Mouse (Mus musculus) frontal cortex, adult (tissue): ENCODE data around the gene Avpi1.
A peak's percentile ranks its signal among the peaks of the same experiment; 100 is the strongest.

Experiments used
- ATAC-seq: cut with Nextera tagmentation; 2 replicates; pipeline ENCODE4 v1.9.2; 2017; ENCODE audit warnings: mild to moderate bottlenecking, moderate library complexity, mixed read lengths; ENCODE audit not compliant: low TSS enrichment

The Avpi1 gene

GRCm38 (mm10) chr19:42128787-42129508 lies at the start of gene Avpi1:
Avpi1 (minus strand) TSS chr19:42129059.
- peak; percentile 79 for ATAC-seq

DNA sequence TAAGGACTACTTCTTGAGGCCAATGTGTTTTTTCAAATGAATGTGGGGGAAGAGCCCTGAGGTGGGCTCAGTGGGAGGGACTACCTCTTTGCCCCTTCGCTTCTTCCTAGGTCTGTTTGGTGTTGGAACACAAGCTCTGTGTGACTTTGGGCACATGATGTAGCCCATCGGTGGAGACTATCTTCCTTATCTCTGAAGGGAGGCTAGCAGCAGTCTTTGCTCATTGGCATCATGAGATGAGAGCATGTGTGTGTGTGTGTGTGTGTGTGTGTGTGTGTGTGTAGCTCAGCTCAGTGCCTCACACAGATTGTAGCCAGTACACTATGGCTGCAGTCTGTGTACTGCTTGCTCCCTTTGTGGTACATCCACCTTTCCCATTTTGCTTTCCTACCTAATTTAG lies 48.6 kb upstream of the Avpi1 start:
- no peak for ATAC-seq

- ATAC-seq = no peak
Measured at GRCm38 (mm10) chr19:42176841-42177240, 48.0 kb upstream of the Avpi1 start.

- ATAC-seq = peak; percentile 86
Measured at GRCm38 (mm10) chr19:42170025-42170969, 41.4 kb upstream of the Avpi1 start.

DNA sequence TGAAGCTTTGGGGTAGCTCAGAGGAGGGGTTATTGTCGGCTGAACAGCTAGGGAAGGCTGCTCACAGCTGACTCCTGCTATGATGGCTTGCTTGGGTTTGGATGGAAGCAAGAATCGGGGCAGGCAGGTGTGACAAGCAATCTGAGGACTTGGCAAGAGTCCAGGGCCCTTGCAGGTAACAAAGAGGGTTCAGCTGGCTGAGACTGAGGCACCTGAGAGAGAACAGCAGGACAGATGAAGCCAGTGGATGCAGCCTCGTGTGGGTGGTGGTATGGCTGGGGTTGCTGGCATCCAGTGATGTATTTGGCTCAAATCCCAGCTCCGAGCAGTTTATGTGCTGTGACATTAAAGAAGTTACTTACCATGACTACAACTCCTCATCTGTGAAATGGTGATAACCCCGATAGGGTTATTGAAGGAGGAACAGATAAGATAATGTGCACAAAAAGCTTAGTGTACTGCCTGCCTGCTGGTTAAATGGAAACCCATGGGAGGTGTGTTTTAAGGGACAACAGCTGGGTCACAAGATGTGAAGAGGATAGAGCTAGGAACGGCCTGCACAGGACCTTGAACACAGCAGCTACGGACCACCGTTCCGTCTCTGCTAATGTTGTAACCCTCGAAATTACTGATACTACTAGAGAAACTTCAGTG lies 40.6 kb upstream of the Avpi1 start:
- ATAC-seq = no peak

GRCm38 (mm10) chr19:42167489-42167888 lies 38.6 kb upstream of the Avpi1 start:
- ATAC-seq = no peak

GRCm38 (mm10) chr19:42166766-42167165 lies 37.9 kb upstream of the Avpi1 start:
- ATAC-seq = no peak

GRCm38 (mm10) chr19:42166130-42166529 lies 37.3 kb upstream of the Avpi1 start:
- ATAC-seq = peak; percentile 62

DNA sequence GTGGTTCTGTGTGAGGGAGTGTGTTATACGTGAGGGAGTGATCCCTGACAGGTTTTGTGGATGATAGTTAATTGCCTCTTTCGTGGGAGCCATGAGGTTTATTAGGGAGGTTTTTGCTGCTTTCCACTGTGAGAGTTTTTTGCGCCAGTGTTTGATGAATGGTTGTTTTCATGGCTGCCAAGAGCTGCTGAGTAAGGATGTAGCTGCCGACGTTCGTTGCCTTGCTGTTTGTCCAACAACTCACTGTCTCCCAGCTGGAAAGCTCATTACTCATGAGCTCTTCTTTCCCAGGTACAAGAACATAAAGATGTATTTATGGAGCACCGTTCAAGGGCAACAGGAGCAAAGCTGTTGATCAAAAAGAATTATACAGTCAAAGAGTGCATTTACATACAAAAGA lies 35.3 kb upstream of the Avpi1 start:
- ATAC-seq = no peak

DNA sequence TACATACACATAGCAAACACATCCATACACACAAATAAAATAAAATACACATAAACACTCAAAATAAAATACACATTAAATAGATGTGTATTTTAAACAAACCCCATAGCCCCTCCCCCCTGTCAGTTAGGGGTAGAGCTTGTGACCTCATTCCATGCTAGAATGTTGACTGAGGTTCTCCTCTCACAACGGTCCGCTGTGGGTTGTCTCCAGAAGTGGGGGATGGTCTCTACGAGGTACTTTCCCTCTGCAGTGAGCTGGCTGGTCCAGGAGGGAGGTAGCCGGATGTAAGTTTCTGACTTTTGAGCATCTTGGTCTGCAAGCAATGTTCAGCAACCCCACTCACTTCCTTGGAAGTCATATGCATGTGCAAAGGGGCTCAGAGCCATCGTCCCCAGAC lies 34.9 kb upstream of the Avpi1 start, which contains the start of gene Zfyve27:
Gene Zfyve27 (plus strand): TSS at position 188 of the 400 bp plus-strand sequence.
- ATAC-seq = no peak

- no peak for ATAC-seq
Measured at GRCm38 (mm10) chr19:42158246-42159017, 29.6 kb upstream of the Avpi1 start.

- ATAC-seq = no peak
Measured at GRCm38 (mm10) chr19:42157493-42158237, 28.8 kb upstream of the Avpi1 start.

DNA sequence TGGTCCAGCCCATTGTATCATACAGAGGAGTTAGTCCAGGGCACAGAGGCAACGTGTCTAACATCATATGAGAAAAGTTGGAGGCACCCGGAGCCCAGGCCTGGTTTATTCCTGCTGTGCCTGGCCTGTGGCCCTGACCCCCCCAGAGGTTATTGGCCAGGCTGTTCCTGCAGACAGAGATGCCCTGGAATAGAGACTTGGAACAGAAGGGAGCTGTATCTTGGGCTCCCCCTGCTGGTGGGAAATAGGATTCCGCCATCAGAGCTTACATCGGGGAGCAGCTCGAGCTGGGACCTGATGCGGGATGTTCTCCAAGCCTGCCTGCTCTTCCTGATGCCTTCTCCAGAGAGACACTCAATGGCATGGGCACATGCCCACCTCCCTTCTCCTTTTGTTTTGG lies 23.1 kb upstream of the Avpi1 start:
- peak; percentile 54 for ATAC-seq

DNA sequence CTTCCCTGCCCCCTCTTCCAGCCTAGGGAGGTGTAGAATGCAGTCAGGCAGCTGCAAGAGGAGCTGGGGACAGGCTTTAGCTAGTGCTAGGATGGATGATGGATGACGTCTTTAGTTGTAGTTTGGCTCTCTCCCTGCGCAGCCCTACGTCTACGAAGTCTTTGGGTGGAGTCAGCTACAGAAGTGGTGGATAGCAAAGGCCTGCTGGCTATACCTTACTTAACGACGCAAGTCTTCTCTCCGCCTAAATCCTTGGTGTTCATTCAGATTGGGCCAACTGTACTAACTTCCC lies 19.7 kb upstream of the Avpi1 start:
- no peak; the same call in 1 of the 2 replicates for ATAC-seq

DNA sequence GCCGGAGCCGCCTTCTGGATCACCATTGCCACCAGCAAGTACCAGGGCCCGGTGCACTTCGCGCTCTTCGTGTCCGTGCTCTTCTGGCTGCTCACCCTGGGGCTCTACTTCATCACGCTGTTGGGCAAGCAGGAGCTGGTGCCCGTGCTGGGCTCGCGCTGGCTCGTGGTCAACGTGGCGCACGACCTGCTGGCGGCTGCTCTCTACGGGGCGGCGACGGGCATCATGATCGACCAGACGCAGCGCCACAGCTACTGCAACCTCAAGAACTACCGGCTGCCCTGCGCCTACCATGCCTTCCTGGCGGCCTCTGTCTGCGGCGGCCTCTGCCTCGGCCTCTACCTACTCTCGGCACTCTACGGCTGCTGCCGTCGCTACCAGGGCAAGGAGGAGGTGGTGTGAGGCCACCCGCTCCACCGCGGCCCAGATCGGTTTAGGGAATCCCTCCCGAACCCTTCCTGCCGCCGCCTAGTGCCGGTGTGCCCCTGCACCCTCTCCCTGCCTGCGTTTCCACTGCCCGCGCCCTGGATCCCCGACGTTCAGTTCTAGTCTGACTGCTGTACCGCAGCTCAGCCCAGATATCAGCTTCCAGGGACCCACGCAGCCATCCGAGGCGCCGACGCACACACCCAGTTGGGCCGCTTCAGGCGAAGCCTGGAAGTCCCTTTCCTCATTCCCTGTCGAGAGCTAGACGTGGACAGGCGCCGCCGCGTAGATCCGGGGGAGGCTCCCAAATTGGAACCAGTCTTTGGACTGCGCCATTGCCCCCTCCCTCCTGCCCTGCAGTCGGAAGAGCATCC lies 19.1 kb upstream of the Avpi1 start:
- ATAC-seq = peak; percentile 50

DNA sequence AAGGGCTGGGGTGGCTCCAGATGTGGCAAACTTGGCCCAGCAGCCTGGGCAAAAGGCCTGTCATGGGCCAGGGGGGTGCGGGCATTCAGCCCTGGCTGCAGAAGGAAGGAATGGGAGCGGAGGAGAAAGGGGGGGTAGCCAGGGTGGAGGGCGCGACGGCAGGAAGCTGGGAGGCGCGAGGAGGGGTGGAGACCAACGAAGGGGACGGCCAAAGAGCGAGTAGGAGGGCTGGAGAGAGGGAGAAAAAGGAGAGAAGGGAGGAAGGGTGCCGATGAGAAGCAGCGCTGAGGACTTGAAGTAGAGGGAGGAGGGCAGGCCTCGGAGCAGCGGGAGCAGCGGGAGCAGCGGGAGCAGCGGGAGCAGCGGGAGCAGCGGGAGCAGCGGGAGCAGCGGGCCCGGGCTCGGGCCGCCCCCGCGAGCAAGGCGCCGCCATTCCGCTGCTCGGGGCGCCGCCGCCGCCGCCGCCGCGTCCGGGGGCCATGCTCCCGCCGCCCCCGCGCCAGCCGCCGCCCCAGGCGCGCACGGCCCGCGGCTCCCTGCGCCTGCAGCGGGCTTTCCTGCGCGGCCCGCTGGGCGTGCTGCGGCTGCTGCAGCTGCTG lies 18.4 kb upstream of the Avpi1 start, which contains the start of gene Marveld1:
Gene Marveld1 (plus strand): TSS at position 231 of the 599 bp plus-strand sequence.
- ATAC-seq = peak; percentile 10; the same call in 1 of the 2 replicates

GRCm38 (mm10) chr19:42146276-42147010 lies 17.6 kb upstream of the Avpi1 start:
- ATAC-seq = no peak

DNA sequence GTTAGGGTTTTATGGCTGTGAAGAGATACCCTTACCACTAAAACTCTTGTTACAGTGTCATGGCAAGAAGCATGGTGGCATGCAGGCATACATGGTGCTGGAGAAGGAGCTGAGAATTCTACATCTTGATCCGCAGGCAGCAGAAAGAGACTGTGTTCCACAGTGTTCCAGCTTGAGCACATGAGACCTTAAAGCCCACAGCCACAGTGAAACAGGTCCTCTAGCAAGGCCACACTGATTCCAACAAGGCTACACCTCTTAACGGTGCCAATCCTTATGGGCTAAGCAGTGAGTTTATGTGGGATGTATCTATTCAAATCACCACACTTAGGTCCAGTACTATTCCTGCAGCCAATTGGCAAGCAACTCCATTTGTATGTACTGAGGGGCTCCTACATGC lies 16.9 kb upstream of the Avpi1 start:
- ATAC-seq = no peak

DNA sequence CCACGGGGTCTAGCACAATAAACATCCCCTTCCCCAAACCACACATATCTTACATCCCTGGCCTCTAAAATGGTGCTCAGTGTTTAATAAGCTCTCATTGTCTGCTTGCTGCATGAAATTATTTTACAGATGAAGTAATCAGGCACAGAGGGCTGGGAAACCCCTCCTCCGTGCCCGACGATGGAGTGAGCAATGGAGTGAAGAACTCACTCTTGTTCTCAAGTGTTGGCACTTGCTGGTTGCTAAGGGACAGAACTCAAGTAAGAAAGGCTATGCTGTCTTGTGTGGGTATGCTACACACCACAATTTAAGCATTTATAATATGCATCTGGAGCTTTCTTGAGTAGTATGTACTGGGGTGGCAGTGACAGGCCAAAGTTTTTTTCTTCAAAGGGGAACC lies 16.4 kb upstream of the Avpi1 start:
- no peak for ATAC-seq
